Mouse (Mus musculus) forebrain, embryonic 15.5 days (tissue): ENCODE data around the gene Klhl21. TPM values are rescaled to one million over a fixed set of nuclear protein-coding genes. Genes with fewer than 3 reads are reported as not detected.

Experiments
- ATAC-seq: fragments of 200-750 bp; cut with Nextera tagmentation; replicated peaks from 2 replicates; pipeline ENCODE4 v1.8.0; 2017; ENCODE audit warnings: mild to moderate bottlenecking, moderate TSS enrichment, moderate library complexity
- H3K27ac ChIP-seq: fragments of 300-500 bp; sonication (generic); replicated peaks from 2 replicates; pipeline ENCODE4 v1.5.1; 2015; ENCODE audit warnings: mild to moderate bottlenecking, inconsistent platforms
- H3K27me3 ChIP-seq: fragments of 300-500 bp; sonication (generic); 2 replicates; pipeline ENCODE4 v1.6.1; 2015; ENCODE audit warnings: inconsistent platforms
- H3K36me3 ChIP-seq: fragments of 300-500 bp; sonication (generic); 2 replicates; pipeline ENCODE4 v1.6.1; 2015; ENCODE audit warnings: mild to moderate bottlenecking, inconsistent platforms
- H3K4me1 ChIP-seq: fragments of 300-500 bp; sonication (generic); 2 replicates; pipeline ENCODE4 v1.6.1; 2015; ENCODE audit warnings: inconsistent platforms
- H3K4me2 ChIP-seq: fragments of 300-500 bp; sonication (generic); replicated peaks from 2 replicates; pipeline ENCODE4 v1.6.1; 2015; ENCODE audit warnings: mild to moderate bottlenecking, inconsistent platforms
- H3K4me3 ChIP-seq: fragments of 300-500 bp; sonication (generic); 2 replicates; pipeline ENCODE4 v1.5.1; 2015; ENCODE audit warnings: mild to moderate bottlenecking, inconsistent platforms
- H3K9ac ChIP-seq: fragments of 300-500 bp; sonication (generic); replicated peaks from 2 replicates; pipeline ENCODE4 v1.6.1; 2015; ENCODE audit warnings: mild to moderate bottlenecking, inconsistent platforms
- H3K9me3 ChIP-seq: fragments of 300-500 bp; sonication (generic); 2 replicates; pipeline ENCODE4 v1.6.1; 2016; ENCODE audit warnings: inconsistent platforms
- WGBS: fragments of 180-500 bp; shearing (Covaris S2); methylation state at CpG from one replicate; pipeline ENCODE4 v1.1.7; 2015; ENCODE audit warnings: mixed read lengths; 5-methylcytosine and 5-hydroxymethylcytosine counted together
- polyA plus RNA-seq: library from polyadenylated mRNA; unstranded; fragments of >200 nt; fragmentation: Nextera tagmentation; extraction: Ambion mirVana; gene quantifications from 2 replicates; pipeline ENCODE4 v1.2.1, GENCODE M21; 2015

Klhl21 gene
- polyA plus RNA-seq: 3.0 and 3.5 TPM in 2 replicates

DNA sequence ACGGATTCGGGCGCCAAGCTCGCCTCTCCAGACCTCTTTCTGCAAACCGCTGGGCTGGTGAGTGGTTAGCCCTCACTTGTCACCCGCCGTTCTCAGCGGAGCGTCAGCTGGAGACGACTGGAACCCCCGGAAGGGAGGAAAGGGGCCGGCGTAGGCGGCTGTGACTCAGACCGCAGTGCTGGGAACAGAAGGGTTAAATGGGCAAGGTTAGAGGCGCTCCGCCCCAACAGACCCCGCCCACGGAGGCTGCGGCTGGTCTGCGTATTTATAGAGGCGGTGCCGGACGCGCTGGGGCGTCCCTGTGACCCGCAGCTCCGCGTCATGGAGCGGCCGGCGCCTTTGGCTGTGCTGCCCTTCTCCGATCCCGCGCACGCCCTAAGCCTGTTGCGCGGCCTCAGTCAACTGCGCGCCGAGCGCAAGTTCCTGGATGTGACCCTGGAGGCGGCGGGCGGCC is at the start of gene Klhl21:
Gene Klhl21 (plus strand): TSS at position 182 of the 454 bp plus-strand sequence.
- Histone ChIP-seq H3K4me3 (peak within 1 kb of the TSS; percentile 78), H3K4me1 (peaks cover 31% of the 10 kb centered on the region), H3K36me3 (no peaks in the 10 kb centered on the region), H3K9ac (peak within 1 kb of the TSS; percentile 46), H3K9me3 (no peaks in the 10 kb centered on the region), H3K27me3 (peaks cover 22% of the 10 kb centered on the region), H3K4me2 (peak within 1 kb of the TSS; percentile 94), H3K27ac (peak within 1 kb of the TSS; percentile 62)
- peak; percentile 87 for ATAC-seq
- under 1% methylated on average over 45 of the region's 45 CpGs for WGBS

DNA sequence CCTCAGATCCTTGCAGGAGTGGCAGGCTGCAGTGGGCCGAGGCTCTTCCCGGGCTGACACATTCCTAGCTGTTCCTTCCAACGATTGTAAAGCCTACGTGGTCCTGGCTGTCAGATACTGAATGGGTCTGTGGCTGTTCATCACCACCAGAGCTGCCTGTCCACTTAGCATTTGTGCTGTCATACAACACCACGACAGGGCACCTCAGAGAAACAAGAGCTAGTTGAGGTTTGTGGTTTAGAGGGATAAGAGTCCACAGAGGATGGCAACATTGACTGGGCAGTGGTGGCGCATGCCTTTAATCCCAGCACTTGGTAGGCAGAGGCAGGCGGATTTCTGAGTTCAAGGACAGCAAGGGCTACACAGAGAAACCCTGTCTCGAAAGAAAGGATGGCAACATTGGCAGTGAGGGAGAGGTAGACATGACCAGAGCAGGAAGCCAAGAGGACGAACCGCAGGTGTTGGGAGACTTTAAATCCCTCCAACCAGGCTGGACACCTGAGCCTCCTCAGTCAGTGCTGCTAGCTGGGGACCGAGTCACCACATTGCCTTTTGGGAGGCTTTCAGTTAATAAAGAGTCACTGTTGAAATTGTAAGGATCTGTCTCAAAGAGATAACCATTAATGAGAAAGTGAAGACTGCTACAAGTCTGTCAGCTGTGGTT is 48.6 kb upstream of the Klhl21 start:
- H3K4me2 ChIP-seq: no peak overlapping the region
- ATAC-seq: no peak
- H3K36me3 ChIP-seq: peaks cover 66% of the 10 kb centered on the region
- no peaks in the 10 kb centered on the region for H3K9me3 ChIP-seq
- H3K4me1 ChIP-seq: no peaks in the 10 kb centered on the region
- no peak overlapping the region for H3K9ac ChIP-seq
- no peak overlapping the region for H3K4me3 ChIP-seq
- no peaks in the 10 kb centered on the region for H3K27me3 ChIP-seq
- no peak overlapping the region for H3K27ac ChIP-seq
- 94% methylated on average over 11 of the region's 11 CpGs for WGBS

DNA sequence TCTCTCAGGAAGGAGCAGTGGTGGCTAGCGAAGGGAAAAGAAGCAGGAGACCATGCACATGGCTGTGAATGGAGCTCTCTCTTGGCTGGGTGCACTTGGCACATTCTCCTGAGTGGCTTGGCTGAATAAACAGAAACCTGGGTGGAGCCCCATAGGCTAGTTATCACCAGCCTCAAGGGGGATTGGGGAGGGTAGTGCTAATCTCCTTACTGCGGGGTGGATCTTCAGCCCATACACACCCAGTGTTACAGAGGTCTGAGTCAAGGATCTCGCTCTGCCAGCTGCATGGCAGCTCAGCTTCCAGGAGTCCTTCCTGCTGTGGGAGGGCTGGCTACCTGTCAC is 48.1 kb upstream of the Klhl21 start:
- Histone ChIP-seq H3K9me3 (no peaks in the 10 kb centered on the region), H3K27ac (no peak overlapping the region), H3K9ac (no peak overlapping the region), H3K4me3 (no peak overlapping the region), H3K4me1 (no peaks in the 10 kb centered on the region), H3K27me3 (no peaks in the 10 kb centered on the region), H3K36me3 (peaks cover 68% of the 10 kb centered on the region), H3K4me2 (no peak overlapping the region)
- no peak for ATAC-seq
- WGBS: 92% methylated on average over 3 of the region's 3 CpGs

DNA sequence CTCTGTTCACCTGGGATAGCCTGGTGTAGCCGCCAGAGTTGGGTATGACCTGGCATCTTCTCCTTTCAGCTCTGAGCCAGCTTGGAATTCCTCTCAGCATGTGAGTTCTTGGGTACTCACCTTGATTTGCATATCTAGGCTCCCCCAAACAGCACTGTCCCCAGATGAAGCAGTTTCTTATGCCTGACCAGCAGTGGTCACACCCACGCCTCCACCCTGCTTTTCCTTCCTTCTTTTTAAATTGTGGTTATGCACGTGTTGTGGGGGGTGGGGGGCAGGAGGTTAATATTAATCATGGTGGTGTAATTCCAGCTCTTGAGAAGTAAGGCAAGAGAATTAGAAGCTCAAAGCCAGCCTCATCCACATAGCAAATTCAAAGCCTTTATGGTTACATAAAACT is 45.8 kb upstream of the Klhl21 start:
- Histone ChIP-seq H3K4me2 (no peak overlapping the region), H3K9ac (no peak overlapping the region)
- WGBS: 87% methylated on average over 3 of the region's 3 CpGs

GRCm38 (mm10) chr4:151968204-151968921 is 40.2 kb upstream of the Klhl21 start:
- H3K36me3 ChIP-seq: peaks cover 26% of the 10 kb centered on the region
- no peak overlapping the region for H3K4me2 ChIP-seq
- H3K9ac ChIP-seq: no peak overlapping the region
- H3K27me3 ChIP-seq: no peaks in the 10 kb centered on the region
- ATAC-seq: no peak
- WGBS: 84% methylated on average over 26 of the region's 26 CpGs
- no peaks in the 10 kb centered on the region for H3K9me3 ChIP-seq
- H3K4me3 ChIP-seq: no peak overlapping the region
- no peaks in the 10 kb centered on the region for H3K4me1 ChIP-seq
- no peak overlapping the region for H3K27ac ChIP-seq

More for the DNA sequence above, 45.8 kb upstream of the Klhl21 start:
- Histone ChIP-seq H3K4me1 (no peaks in the 10 kb centered on the region), H3K27me3 (no peaks in the 10 kb centered on the region), H3K27ac (no peak overlapping the region), H3K36me3 (peaks cover 54% of the 10 kb centered on the region), H3K9me3 (no peaks in the 10 kb centered on the region), H3K4me3 (no peak overlapping the region)
- ATAC-seq: no peak

GRCm38 (mm10) chr4:151972221-151972967 is 36.2 kb upstream of the Klhl21 start:
- no peak for ATAC-seq
- no peak overlapping the region for H3K9ac ChIP-seq
- no peak overlapping the region for H3K4me2 ChIP-seq
- H3K27me3 ChIP-seq: no peaks in the 10 kb centered on the region
- no peaks in the 10 kb centered on the region for H3K9me3 ChIP-seq
- no peak overlapping the region for H3K27ac ChIP-seq
- peaks cover 20% of the 10 kb centered on the region for H3K36me3 ChIP-seq
- no peaks in the 10 kb centered on the region for H3K4me1 ChIP-seq
- 63% methylated on average over 10 of the region's 10 CpGs for WGBS
- no peak overlapping the region for H3K4me3 ChIP-seq

DNA sequence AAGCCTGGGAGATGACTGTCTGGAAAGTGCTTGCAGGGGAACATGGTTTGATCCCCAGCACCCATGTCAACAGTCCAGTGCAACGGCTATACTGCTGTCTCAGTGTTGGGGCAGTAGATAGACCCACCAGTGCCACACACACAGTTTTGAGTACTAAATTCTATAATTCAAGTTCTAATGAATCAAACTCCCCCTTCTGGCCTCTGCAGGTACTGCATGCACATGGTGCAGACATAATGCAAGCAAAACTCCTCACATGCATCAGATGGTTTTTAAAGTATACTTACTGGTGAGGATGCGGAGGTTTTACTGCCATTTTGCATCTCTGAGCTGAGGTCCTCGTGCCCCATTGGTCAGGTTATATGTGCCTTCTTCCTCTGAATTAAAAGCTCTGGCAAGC is 33.2 kb upstream of the Klhl21 start:
- Histone ChIP-seq H3K4me2 (no peak overlapping the region), H3K9ac (no peak overlapping the region), H3K4me1 (no peaks in the 10 kb centered on the region), H3K27ac (no peak overlapping the region), H3K27me3 (no peaks in the 10 kb centered on the region), H3K9me3 (no peaks in the 10 kb centered on the region), H3K36me3 (peaks cover 26% of the 10 kb centered on the region), H3K4me3 (no peak overlapping the region)
- 89% methylated on average over 3 of the region's 3 CpGs for WGBS
- ATAC-seq: no peak

- peak overlapping the region; percentile 38; the same call in 1 of the 2 replicates for H3K27ac ChIP-seq
- 42% methylated on average over 10 of the region's 10 CpGs for WGBS
- peaks cover 31% of the 10 kb centered on the region for H3K36me3 ChIP-seq
- ATAC-seq: 0 out of 2 replicates have a peak, but pooled peaks have one; percentile 14
- H3K4me1 ChIP-seq: no peaks in the 10 kb centered on the region
- H3K9me3 ChIP-seq: no peaks in the 10 kb centered on the region
- H3K4me3 ChIP-seq: no peak overlapping the region
- no peaks in the 10 kb centered on the region for H3K27me3 ChIP-seq
- no peak overlapping the region for H3K4me2 ChIP-seq
- no peak overlapping the region for H3K9ac ChIP-seq
These were observed 30.9 kb upstream of the Klhl21 start for GRCm38 (mm10) chr4:151977748-151978147.

DNA sequence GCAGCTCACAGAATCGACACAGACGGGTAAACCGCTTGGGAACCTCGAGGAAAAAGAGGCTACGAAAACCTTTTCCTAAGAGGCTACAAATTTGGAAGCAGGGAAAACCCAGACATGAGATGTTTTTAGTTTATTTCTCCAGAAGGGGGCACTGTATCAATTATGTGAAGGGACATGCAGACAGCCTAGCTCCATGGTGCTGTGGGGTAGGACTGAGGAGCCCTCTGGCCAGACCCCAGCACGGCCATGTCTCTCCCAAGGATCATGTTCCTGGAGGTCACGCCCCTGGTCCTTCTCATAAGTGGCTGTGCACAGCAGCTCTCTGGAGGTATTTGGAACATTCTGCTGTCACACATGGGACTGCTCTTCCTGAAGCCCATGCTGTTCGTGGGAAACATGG is 27.9 kb upstream of the Klhl21 start:
- no peak overlapping the region for H3K9ac ChIP-seq
- H3K4me1 ChIP-seq: no peaks in the 10 kb centered on the region
- H3K27me3 ChIP-seq: no peaks in the 10 kb centered on the region
- 80% methylated on average over 8 of the region's 8 CpGs for WGBS
- peak; percentile 8; the same call in 1 of the 2 replicates for ATAC-seq
- peaks cover 24% of the 10 kb centered on the region for H3K36me3 ChIP-seq
- no peaks in the 10 kb centered on the region for H3K9me3 ChIP-seq
- H3K27ac ChIP-seq: no peak overlapping the region
- no peak overlapping the region for H3K4me2 ChIP-seq
- no peak overlapping the region for H3K4me3 ChIP-seq

GRCm38 (mm10) chr4:151981363-151981762 is 27.2 kb upstream of the Klhl21 start:
- no peak overlapping the region for H3K27ac ChIP-seq
- H3K4me2 ChIP-seq: no peak overlapping the region
- H3K9me3 ChIP-seq: no peaks in the 10 kb centered on the region
- peaks cover 22% of the 10 kb centered on the region for H3K36me3 ChIP-seq
- no peaks in the 10 kb centered on the region for H3K4me1 ChIP-seq
- 11% methylated on average over 5 of the region's 5 CpGs for WGBS
- H3K27me3 ChIP-seq: no peaks in the 10 kb centered on the region
- no peak overlapping the region for H3K4me3 ChIP-seq
- H3K9ac ChIP-seq: no peak overlapping the region
- ATAC-seq: peak; percentile 70

DNA sequence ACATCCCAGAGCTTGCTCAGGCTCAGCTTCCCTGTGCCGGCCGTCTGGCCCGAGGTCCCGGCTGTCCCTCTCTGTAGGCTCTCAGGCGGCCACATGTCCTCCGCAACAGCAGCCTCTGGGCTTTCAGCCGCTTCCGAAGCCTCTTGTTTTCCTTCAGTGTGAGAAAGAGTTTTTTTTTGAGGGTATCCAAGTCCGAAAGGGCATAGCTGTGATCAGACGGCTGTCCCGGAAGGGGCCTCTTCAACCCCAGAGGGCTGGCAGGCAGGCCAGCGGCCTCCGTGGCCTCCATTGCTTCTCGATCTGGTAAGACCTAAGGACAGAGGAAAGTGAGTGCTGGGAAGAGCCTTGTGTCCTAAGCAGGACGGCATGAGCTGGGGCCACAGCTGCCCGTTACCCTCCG is 25.6 kb upstream of the Klhl21 start:
- Histone ChIP-seq H3K4me2 (no peak overlapping the region), H3K9me3 (no peaks in the 10 kb centered on the region), H3K36me3 (peaks cover 22% of the 10 kb centered on the region), H3K27ac (no peak overlapping the region), H3K4me1 (peaks cover 16% of the 10 kb centered on the region), H3K4me3 (no peak overlapping the region), H3K9ac (no peak overlapping the region), H3K27me3 (no peaks in the 10 kb centered on the region)
- WGBS: 68% methylated on average over 17 of the region's 17 CpGs
- ATAC-seq: no peak

DNA sequence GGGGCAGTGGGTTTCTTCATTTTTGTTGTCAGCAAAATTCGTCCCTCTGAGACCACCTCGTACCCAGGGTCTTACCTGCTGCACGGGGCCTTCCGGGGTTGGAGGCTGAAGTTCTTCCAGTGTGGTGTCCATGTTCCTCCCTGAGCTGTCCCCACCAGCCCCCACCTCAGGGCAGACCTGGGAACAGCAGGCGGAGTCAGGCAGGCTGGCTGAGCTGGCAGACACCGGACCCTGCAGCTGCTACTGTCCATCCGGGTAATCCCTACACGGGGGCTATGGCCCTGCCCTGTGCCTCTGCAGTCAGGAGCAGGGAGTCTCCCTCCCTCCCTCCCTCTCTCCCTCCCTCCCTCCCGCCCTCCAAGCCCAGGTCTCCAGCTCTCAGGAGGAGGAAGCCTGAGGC is 25.0 kb upstream of the Klhl21 start:
- Histone ChIP-seq H3K27me3 (no peaks in the 10 kb centered on the region), H3K27ac (no peak overlapping the region), H3K4me2 (no peak overlapping the region), H3K4me3 (no peak overlapping the region), H3K36me3 (peaks cover 22% of the 10 kb centered on the region), H3K9me3 (no peaks in the 10 kb centered on the region), H3K9ac (no peak overlapping the region), H3K4me1 (peaks cover 19% of the 10 kb centered on the region)
- 27% methylated on average over 9 of the region's 9 CpGs for WGBS
- no peak for ATAC-seq
